Mouse (Mus musculus) stomach, embryonic 16.5 days (tissue): Measurements from ENCODE around the gene Lrtm1. TPM values are rescaled to one million over a fixed set of nuclear protein-coding genes. Genes with fewer than 3 reads are reported as not detected.

Experiments used
- ATAC-seq: fragments of 200-750 bp; cut with Nextera tagmentation; 2 replicates; pipeline ENCODE4 v1.8.0; 2017; ENCODE audit warnings: moderate number of reproducible peaks, moderate TSS enrichment; ENCODE audit not compliant: insufficient read depth, low FRiP score
- H3K27ac ChIP-seq: fragments of 300-500 bp; sonication (generic); 2 replicates; pipeline ENCODE4 v1.5.1; 2014; ENCODE audit warnings: low read length
- H3K27me3 ChIP-seq: fragments of 300-500 bp; sonication (generic); 2 replicates; pipeline ENCODE4 v1.6.1; 2014; ENCODE audit warnings: low read length, control low read depth, mixed read lengths; ENCODE audit not compliant: control insufficient read depth, insufficient read depth
- H3K36me3 ChIP-seq: fragments of 300-500 bp; sonication (generic); 2 replicates; pipeline ENCODE4 v1.6.1; 2014; ENCODE audit warnings: low read length; ENCODE audit not compliant: control insufficient read depth, insufficient read depth
- H3K4me1 ChIP-seq: fragments of 300-500 bp; sonication (generic); 2 replicates; pipeline ENCODE4 v1.6.1; 2014; ENCODE audit warnings: low read length, control low read depth, mixed read lengths; ENCODE audit not compliant: control insufficient read depth, insufficient read depth
- H3K4me2 ChIP-seq: fragments of 300-500 bp; sonication (generic); 2 replicates; pipeline ENCODE4 v1.6.1; 2014; ENCODE audit warnings: low read depth, low read length, mixed read lengths
- H3K4me3 ChIP-seq: fragments of 300-500 bp; sonication (generic); replicated peaks from 2 replicates; pipeline ENCODE4 v1.5.1; 2014; ENCODE audit warnings: mild to moderate bottlenecking, low read length
- H3K9ac ChIP-seq: fragments of 300-500 bp; sonication (generic); 2 replicates; pipeline ENCODE4 v1.6.1; 2014; ENCODE audit warnings: low read length
- H3K9me3 ChIP-seq: fragments of 300-500 bp; sonication (generic); replicated peaks from 2 replicates; pipeline ENCODE4 v1.6.1; 2016; ENCODE audit warnings: low read length, control low read depth; ENCODE audit not compliant: control insufficient read depth
- WGBS: fragments of 180-500 bp; shearing (Covaris S2); extraction: QIAGEN DNeasy Blood & Tissue Kit; methylation state at CpG from one replicate; pipeline ENCODE4 v1.1.7; 2014; 5-methylcytosine and 5-hydroxymethylcytosine counted together
- polyA plus RNA-seq: library from polyadenylated mRNA; unstranded; fragments of >200 nt; fragmentation: Nextera tagmentation; extraction: Ambion mirVana; gene quantifications from 2 replicates; pipeline ENCODE4 v1.2.1, GENCODE M21; 2015

The Lrtm1 gene
- polyA plus RNA-seq, 1 experiment from 2014 or later: 0.90 TPM

DNA sequence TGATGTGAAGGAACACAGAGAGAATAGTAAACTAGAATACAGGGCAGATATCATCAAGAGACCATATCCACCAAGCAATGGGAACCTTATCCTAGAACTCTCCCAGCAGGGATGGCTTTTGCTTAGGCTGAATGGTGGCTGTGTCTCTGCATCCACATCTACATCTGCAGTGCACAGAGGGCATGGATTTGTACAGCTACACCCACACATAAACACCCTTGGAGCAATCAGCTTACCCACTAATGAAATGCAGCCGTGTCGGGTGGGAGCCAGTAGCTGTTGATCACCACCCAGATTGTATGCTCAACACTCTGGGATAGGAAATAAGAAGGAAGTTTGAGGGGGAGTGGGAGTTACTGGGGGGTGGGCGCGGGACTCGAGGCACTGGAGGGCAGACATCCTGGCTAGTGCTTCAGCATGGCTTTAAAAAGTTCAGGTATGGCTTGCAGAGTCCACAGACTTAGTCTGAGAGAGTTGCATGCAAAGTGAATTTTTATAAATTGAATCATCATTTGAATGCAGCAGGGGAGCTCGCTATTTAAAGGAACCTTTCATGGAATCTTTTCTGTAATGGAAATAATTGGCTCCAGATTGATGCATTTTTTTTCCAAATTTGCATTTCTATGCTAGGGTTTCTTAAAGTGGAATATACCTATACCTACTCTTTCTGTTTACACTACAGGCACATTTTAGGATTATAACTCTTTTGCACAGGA lies 10.5 kb downstream of the Lrtm1 start:
- Histone ChIP-seq H3K4me3 (no peak overlapping the region), H3K27ac (no peak overlapping the region), H3K4me2 (no peak overlapping the region), H3K9ac (no peak overlapping the region), H3K9me3 (no peaks in the 10 kb centered on the region), H3K4me1 (no peaks in the 10 kb centered on the region), H3K36me3 (no peaks in the 10 kb centered on the region), H3K27me3 (no peaks in the 10 kb centered on the region)
- 79% methylated on average over 6 of the region's 6 CpGs for WGBS
- ATAC-seq: no peak

DNA sequence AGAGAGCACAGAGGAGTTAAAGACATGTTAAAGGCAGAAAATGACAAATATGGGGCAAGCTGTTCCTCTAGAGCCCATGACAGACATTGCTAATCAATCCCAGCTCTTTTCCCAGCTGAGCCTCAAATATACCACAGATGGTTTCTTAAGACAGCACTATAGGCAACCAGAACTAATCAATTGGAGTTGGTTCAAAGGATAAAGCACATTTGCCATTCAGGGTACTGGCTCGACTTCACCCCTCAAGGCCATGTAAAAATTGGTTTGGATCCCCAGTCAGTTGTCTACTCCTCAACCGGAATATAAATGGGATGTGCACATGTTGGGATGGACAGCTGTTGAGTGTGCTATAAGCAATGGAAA lies 11.1 kb downstream of the Lrtm1 start:
- 81% methylated on average over 2 of the region's 2 CpGs for WGBS
- H3K27me3 ChIP-seq: no peaks in the 10 kb centered on the region
- no peaks in the 10 kb centered on the region for H3K9me3 ChIP-seq
- H3K4me2 ChIP-seq: no peak overlapping the region
- ATAC-seq: no peak
- no peak overlapping the region for H3K4me3 ChIP-seq
- H3K27ac ChIP-seq: no peak overlapping the region
- no peaks in the 10 kb centered on the region for H3K36me3 ChIP-seq
- no peak overlapping the region for H3K9ac ChIP-seq
- no peaks in the 10 kb centered on the region for H3K4me1 ChIP-seq

DNA sequence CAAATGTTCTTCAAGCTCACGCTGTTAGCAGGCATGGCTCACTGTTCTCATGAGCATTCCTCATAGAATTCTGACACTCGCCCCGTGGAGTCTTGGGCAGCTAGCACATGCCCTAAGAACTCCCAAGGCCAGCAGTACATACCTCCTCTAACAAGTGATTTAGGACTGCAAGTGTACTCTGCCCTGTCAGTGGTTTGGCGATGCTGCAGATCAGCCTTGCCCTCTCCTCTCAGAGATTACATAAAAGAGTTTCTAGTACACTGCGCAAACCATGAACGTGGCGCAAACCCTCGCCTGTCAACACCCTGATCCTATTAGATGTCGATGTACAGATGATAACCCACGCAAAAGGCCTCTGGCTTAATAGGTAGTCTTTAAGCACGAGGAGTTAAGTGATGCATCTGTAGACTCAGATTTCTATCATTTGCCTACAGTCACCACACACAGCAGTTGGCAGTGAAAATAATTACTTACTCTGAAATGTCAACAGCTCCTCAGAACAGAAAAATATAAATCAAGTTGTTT lies 11.9 kb downstream of the Lrtm1 start:
- 75% methylated on average over 11 of the region's 11 CpGs for WGBS
- no peaks in the 10 kb centered on the region for H3K9me3 ChIP-seq
- no peaks in the 10 kb centered on the region for H3K36me3 ChIP-seq
- H3K4me3 ChIP-seq: no peak overlapping the region
- ATAC-seq: no peak
- no peak overlapping the region for H3K27ac ChIP-seq
- H3K4me2 ChIP-seq: no peak overlapping the region
- no peaks in the 10 kb centered on the region for H3K27me3 ChIP-seq
- H3K4me1 ChIP-seq: no peaks in the 10 kb centered on the region
- H3K9ac ChIP-seq: no peak overlapping the region

DNA sequence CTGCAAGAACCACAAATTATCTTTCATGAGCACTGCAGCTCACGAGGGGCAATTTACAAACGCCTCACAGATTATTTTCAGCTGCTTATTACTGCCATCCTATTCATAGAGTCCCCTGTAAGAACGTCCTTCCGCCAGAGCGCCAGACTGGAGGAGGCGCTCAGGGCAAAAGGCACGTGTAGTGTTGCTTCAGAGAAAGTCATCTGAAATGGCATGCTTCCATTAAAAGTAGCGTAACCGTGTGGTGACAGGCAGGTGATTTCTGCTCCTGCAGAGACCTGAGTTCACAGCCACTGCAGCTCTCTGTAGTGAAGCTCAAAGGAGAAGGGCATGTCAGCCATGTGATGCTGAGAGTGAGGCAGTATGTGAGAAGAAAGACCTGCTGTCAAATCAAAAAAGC lies 12.5 kb downstream of the Lrtm1 start:
- Histone ChIP-seq H3K27ac (no peak overlapping the region), H3K4me3 (no peak overlapping the region), H3K36me3 (no peaks in the 10 kb centered on the region), H3K9me3 (no peaks in the 10 kb centered on the region), H3K9ac (no peak overlapping the region), H3K4me2 (no peak overlapping the region), H3K4me1 (no peaks in the 10 kb centered on the region), H3K27me3 (no peaks in the 10 kb centered on the region)
- no peak for ATAC-seq
- WGBS: 69% methylated on average over 9 of the region's 9 CpGs

DNA sequence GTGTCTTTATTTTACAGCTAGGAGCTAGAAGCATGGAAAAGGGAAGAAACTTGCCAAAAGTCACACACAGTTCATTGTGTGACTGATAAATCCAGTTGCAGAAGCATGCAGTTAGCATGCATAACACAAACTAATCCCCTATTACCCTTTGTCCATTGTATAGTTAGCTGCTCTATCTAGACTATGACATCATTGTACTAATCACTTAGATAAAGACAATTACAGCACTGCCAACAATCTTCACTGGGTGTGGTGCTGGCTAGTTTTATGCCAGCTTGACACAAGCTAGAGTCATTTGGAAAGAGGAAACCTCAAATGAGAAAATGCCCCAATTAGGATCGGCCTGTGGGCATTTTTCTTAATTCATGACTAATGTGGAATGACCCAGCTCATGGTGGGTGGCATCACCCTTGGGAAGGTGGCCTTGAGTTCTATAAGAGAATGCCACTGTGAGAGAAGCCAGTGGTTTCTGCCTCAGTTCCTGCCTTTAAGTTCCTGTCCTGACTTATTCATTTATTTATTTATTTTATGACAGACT lies 13.9 kb downstream of the Lrtm1 start:
- Histone ChIP-seq H3K4me3 (no peak overlapping the region), H3K27me3 (no peaks in the 10 kb centered on the region), H3K9ac (no peak overlapping the region), H3K4me2 (no peak overlapping the region), H3K9me3 (no peaks in the 10 kb centered on the region), H3K27ac (no peak overlapping the region), H3K36me3 (no peaks in the 10 kb centered on the region), H3K4me1 (no peaks in the 10 kb centered on the region)
- ATAC-seq: no peak
- 76% methylated on average over 1 of the region's 1 CpGs for WGBS

DNA sequence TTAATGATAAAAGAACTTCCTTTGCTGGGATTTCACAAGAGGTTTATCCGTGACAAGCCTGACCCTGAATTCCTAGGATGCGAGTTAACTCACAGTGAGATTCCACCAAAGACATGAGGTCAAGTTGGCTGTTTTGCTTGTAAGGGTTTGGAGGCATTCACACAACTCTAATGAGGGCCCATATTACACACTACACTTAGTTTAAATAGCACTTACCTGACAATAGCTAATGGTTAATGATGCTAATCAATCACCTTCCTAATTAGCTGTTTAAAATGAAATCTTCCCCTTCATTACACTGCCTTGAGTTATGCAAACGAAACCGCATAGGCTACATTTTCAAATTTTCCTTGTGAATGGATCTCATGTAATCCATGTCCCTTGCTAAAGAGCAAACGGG lies 20.2 kb downstream of the Lrtm1 start:
- no peak overlapping the region for H3K4me3 ChIP-seq
- H3K4me2 ChIP-seq: no peak overlapping the region
- no peaks in the 10 kb centered on the region for H3K4me1 ChIP-seq
- no peak for ATAC-seq
- 72% methylated on average over 5 of the region's 5 CpGs for WGBS
- no peak overlapping the region for H3K9ac ChIP-seq
- H3K36me3 ChIP-seq: no peaks in the 10 kb centered on the region
- H3K27me3 ChIP-seq: no peaks in the 10 kb centered on the region
- no peak overlapping the region for H3K27ac ChIP-seq
- H3K9me3 ChIP-seq: no peaks in the 10 kb centered on the region

DNA sequence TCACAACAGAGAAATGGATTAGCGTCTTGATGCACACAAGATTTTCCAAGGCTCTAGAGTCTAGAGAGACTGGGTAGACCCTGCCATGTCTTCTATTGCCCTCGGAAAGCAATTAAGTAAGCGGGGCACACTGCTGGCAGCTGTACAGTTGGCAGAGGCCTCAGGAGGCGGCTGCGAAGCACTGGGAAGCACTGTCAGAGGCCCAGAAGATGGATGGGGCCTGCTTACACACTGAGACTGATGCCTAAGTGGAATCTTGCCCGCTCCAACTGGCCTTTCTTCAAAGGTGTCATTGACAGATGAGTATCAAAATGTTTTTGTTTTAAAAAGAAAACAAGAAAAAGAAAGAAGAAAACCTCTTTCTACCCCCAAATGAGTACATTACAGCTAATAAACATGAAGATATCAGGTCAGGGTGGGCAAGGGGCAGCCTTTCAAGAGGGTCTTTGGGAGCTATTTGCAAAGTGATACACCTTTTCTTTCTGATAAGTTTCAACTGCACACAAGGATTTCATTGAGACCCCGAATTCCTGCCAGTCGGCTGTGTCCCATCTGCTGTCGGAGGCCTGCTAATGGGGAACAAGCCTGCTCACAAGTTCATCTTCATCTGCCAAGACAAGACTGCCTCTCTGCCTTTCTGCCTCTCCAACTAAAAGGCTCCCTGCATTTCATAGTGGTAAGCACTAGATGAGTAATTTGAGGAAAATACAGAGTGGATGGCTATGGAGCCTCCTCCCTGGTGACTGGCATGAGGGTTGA lies 22.8 kb downstream of the Lrtm1 start:
- no peak overlapping the region for H3K4me3 ChIP-seq
- no peak overlapping the region for H3K9ac ChIP-seq
- no peaks in the 10 kb centered on the region for H3K4me1 ChIP-seq
- ATAC-seq: no peak
- no peaks in the 10 kb centered on the region for H3K36me3 ChIP-seq
- whole genome bisulfite sequencing: 47% methylated on average over 9 of the region's 9 CpGs
- no peak overlapping the region for H3K27ac ChIP-seq
- H3K9me3 ChIP-seq: no peaks in the 10 kb centered on the region
- H3K4me2 ChIP-seq: no peak overlapping the region
- H3K27me3 ChIP-seq: no peaks in the 10 kb centered on the region

DNA sequence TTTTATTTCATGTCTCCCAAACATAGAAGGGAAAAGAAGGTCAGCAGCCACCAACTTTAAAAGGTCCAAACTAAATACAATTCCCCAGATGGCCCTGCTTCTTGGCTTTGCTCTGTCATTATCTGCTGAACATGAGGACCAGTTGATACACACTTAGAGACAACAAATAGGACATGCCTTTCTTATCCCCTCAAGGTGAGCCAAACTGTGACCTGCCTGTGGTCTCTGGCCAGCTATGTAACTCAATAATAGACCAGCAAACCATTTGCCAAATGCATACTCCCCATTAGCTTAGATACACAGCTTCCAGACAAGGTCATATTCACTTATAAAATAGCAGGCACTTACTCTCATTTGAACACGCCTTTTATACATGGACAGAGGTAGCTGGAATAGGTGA lies 23.5 kb downstream of the Lrtm1 start:
- WGBS: 73% methylated on average over 1 of the region's 1 CpGs
- no peaks in the 10 kb centered on the region for H3K4me1 ChIP-seq
- no peak for ATAC-seq
- H3K27ac ChIP-seq: no peak overlapping the region
- no peak overlapping the region for H3K4me3 ChIP-seq
- H3K9me3 ChIP-seq: no peaks in the 10 kb centered on the region
- H3K27me3 ChIP-seq: no peaks in the 10 kb centered on the region
- H3K4me2 ChIP-seq: no peak overlapping the region
- H3K9ac ChIP-seq: no peak overlapping the region
- no peaks in the 10 kb centered on the region for H3K36me3 ChIP-seq

DNA sequence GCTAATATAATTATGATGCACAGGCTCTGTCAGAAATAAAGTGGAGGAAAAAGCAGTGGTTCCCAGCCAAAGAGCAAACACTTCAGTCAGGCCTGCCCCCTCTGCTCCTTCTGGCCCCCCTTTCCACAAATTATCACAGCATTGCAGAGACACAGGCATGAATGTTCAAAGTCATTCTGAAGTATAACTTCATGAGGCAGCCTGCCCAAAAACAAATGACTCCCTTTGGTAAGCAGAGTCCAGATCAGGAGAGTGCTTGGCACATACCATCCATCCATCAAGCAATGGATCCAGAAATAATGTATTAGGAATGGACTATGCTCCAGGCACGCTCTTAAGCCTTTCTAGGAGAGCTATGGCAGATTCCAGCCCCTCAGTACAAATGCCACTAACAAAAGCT lies 24.3 kb downstream of the Lrtm1 start:
- Histone ChIP-seq H3K9ac (no peak overlapping the region), H3K4me3 (no peak overlapping the region), H3K27me3 (no peaks in the 10 kb centered on the region), H3K27ac (no peak overlapping the region), H3K36me3 (no peaks in the 10 kb centered on the region), H3K4me2 (no peak overlapping the region), H3K4me1 (no peaks in the 10 kb centered on the region), H3K9me3 (no peaks in the 10 kb centered on the region)
- ATAC-seq: no peak
- WGBS: 49% methylated on average over 1 of the region's 1 CpGs
